Mouse (Mus musculus) cortical plate, adult 2 months (tissue): ENCODE data around the gene Map2k4.

Experiments used
- CTCF ChIP-seq: fragments of 200-500 bp; IDR thresholded peaks from 2 replicates; pipeline ENCODE4 v1.5.1; 2011; ENCODE audit warnings: mild to moderate bottlenecking, control low read depth, low read length; ENCODE audit not compliant: insufficient read depth; ENCODE audit errors: extremely low read depth
- POLR2A ChIP-seq: fragments of 200-500 bp; IDR thresholded peaks from 2 replicates; pipeline ENCODE4 v1.6.1; 2011; ENCODE audit warnings: mild to moderate bottlenecking, low read length, control low read depth; ENCODE audit not compliant: insufficient read depth; ENCODE audit errors: extremely low read depth

- TF ChIP-seq POLR2A = no peak
- no peak for TF ChIP-seq CTCF
Measured at GRCm38 (mm10) chr11:65649956-65650715, 138.0 kb downstream of the Map2k4 start.
